15 mouse cellular contexts compared by ENCODE assay signal in genomic region chr8:118797127-118797526, GRCm38 (mm10).
"Had no signal": no experiment of that assay in that cellular context is flagged by ENCODE, and none has a peak within 500 bp of the region (broad histone marks: within the 10 kb centered on the region; RNA-seq: fewer than 3 reads in every experiment).

No protein-coding gene starts in this region.

- H3K4me2 ChIP-seq: limb, embryonic 15.5 days; liver, embryonic 12.5 days; lung, embryonic 14.5 days; midbrain, embryonic 12.5 days; neural tube, embryonic 13.5 days had no signal

- H3K9ac ChIP-seq: limb, embryonic 15.5 days; liver, embryonic 12.5 days; lung, embryonic 14.5 days; midbrain, embryonic 12.5 days; neural tube, embryonic 13.5 days had no signal

- H3K27ac ChIP-seq: limb, embryonic 15.5 days; liver, embryonic 12.5 days; midbrain, embryonic 12.5 days; neural tube, embryonic 13.5 days had no signal

- H3K9me3 ChIP-seq: limb, embryonic 15.5 days; midbrain, embryonic 12.5 days; neural tube, embryonic 13.5 days had no signal

- H3K4me3 ChIP-seq: limb, embryonic 15.5 days; liver, embryonic 12.5 days; midbrain, embryonic 12.5 days; neural tube, embryonic 13.5 days had no signal

- H3K27me3 ChIP-seq: limb, embryonic 15.5 days; liver, embryonic 12.5 days; midbrain, embryonic 12.5 days; neural tube, embryonic 13.5 days had no signal

- ATAC-seq: liver, embryonic 12.5 days had no signal

- DNase-seq: kidney, postnatal 25 days; layer of hippocampus, adult 9-11 months; layer of hippocampus, postnatal 36 days; lung, embryonic 14.5 days; lung, postnatal 10 days; lung, postnatal 4 days; retina, postnatal 1 day; right cerebral cortex, postnatal 4 days; spleen, adult 18-20 months; thymus, adult 18-20 months; thymus, postnatal 14 days had no signal

- H3K36me3 ChIP-seq: limb, embryonic 15.5 days; liver, embryonic 12.5 days; midbrain, embryonic 12.5 days; neural tube, embryonic 13.5 days had no signal

- H3K4me1 ChIP-seq: limb, embryonic 15.5 days; liver, embryonic 12.5 days; midbrain, embryonic 12.5 days had no signal
